Mouse (Mus musculus): ENCODE results near the gene Fam163a.

Gene Fam163a

DNA sequence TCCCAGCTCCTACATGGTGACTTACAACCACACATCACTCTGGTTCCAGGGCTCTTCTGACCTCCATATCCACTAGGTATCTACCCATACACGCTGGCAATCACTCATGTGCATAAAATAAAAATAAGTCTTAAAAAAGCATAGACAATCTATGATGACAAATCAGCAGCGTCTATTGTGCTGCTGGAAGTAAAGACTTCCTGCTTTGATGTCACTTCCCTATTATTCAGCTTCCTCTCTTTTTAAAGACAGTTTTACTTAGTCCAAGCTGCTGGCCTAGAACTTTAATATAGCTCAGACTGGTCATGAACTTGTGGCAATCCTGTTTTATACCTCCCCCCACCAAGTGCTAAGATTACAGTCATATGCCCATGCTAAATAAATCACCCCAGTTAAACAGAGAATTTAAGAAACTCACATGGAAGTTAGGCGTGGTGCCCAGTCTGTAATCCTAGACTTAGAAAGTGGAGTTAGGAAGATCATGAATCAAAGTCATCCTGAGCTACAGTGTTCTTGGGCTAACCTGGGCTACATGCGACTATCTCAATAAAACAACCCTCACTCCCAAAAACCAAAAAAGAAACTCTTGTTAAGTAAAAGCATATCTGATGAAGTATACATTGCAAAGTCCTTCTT is 176.4 kb downstream of the Fam163a start:
- DNase-seq (ENCODE audit: low read depth, low spot score), result no peak

DNA sequence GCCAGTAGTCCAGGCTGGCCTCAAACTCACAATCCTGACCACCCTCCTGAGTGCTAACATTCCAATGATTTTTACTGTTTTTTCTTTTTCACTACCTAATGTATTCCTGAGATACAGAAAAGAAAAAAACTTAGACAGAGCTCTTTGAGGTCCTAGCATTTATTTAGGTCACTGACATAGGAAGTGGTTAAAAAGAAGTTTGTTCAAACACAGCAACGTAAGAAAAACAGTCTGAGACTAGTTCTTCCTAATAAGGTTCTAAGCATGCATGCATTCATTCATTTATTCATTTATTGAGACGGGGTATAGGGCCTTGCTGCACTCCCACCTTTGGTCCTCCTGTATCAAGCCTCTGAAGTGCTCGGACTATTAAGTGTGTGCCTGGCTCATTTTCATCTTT is 177.0 kb downstream of the Fam163a start:
- DNase-seq (ENCODE audit: low read depth, low spot score), result no peak
